Mouse (Mus musculus) cerebellum, adult 11-12 months (tissue): Measurements from ENCODE around the gene Olfr49.
"Not testable (repeated sequence)": the region's sequence is repeated elsewhere in the genome, so short reads cannot be mapped to it uniquely, and the experiment has no call there.

Experiments
- DNase-seq: peaks from one replicate; pipeline ENCODE4 v3.0.0; 2022

The Olfr49 gene

DNA sequence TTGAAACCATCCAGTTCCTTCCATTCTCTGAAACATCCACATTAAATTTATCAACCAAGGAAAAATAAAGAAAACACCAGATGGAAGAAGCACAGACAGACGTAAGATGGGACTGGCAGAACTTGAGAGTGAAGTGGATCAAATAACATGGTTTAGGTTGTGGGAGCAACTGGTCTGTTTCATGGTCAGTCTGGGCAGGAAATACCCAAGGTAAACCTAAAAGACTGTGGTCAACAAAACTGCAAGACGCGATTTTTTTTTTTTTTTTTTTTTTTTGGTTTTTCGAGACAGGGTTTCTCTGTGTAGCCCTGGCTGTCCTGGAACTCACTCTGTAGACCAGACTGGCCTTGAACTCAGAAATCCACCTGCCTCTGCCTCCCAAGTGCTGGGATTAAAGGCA is 54.9 kb downstream of the Olfr49 start:
- DNase-seq: not testable (repeated sequence)

DNA sequence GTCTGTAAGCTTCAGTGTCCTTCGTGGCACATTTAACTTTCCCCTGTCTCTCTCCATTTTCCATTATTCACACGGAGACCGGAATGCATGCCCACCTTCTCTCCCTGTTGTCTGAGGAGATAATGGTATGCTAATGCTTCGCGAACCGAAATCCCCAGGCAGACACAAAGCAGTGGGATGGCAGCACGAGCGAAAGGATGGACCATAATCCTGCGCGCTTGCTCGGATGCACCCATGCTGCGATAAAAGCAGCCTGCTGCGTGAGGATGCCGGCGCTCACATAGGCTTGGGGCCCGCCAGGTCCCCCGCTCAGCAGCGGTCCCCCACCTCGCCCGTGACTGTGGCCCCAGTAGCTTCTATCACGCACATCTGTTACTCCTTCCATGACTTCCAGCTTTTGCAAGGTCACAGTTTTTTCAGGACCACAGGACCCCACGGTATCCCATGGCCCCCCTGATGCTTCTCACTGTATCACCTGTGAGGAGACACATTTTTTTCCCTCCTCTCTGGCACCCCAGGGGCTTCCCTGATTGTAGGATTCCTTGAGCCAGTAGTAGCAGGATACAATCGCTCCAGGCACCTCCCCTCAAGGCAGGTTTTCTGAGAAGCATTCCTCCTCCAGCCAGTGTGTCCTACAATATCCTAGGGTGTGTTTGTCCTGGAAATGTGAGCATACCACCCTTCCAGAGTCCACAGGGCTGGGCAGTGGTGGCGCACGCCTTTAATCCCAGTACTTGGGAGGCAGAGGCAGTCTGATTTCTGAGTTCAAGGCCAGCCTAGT is 55.6 kb downstream of the Olfr49 start:
- no peak for DNase-seq

DNA sequence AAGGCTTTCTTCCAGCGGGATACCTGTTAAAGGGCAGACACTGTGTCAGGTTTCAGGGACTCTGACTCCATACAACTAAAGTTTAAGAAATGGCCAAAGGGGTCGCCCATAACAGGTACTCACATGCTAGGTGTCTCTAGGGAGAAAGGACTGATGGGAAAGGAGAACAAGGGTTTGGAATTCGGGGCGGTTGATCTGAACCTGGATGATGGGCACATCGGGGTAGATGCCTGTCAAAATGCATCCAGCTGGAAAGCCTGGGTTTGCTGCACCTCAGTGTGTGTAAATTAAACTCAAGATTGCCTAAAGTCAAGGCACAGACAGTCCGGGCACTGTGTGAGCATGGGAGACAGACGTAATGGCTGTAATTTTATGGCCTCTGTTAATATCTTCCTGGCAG is 56.2 kb downstream of the Olfr49 start:
- DNase-seq: no peak
